Mouse (Mus musculus): ENCODE data around the gene Pdhx. TPM values are rescaled to one million over a fixed set of nuclear protein-coding genes. Genes with fewer than 3 reads are reported as not detected.

Pdhx gene
- polyA plus RNA-seq, 1 experiment from 2014 or later: 46.0 TPM

GRCm38 (mm10) chr2:103068602-103069001 is 4.7 kb downstream of the Pdhx start:
- H3K4me2 ChIP-seq (replicated peaks; ENCODE audit: low read depth, low read length): no peak overlapping the region
- WGBS: 89% methylated on average over 1 of the region's 1 CpGs
- no peaks in the 10 kb centered on the region for H3K27me3 ChIP-seq (ENCODE audit: control insufficient read depth, insufficient read depth, low read length)
- H3K36me3 ChIP-seq (ENCODE audit: control insufficient read depth, insufficient read depth, low read length): no peaks in the 10 kb centered on the region
- no peak overlapping the region for H3K9ac ChIP-seq (ENCODE audit: low read depth, low read length)
- no peak overlapping the region for H3K27ac ChIP-seq (ENCODE audit: low read depth, low read length)
- no peak for DNase-seq (ENCODE audit: low spot score)
- no peaks in the 10 kb centered on the region for H3K4me1 ChIP-seq (replicated peaks; ENCODE audit: control insufficient read depth, insufficient read depth, low read length)
- H3K4me3 ChIP-seq (ENCODE audit: low read depth, low read length): no peak overlapping the region
- no peaks in the 10 kb centered on the region for H3K9me3 ChIP-seq (ENCODE audit: control insufficient read depth, low read length)
- ATAC-seq (ENCODE audit: low FRiP score): no peak

- Histone ChIP-seq H3K9me3 (ENCODE audit: control insufficient read depth, low read length) (no peaks in the 10 kb centered on the region), H3K4me2 (replicated peaks; ENCODE audit: low read depth, low read length) (no peak overlapping the region), H3K4me1 (replicated peaks; ENCODE audit: control insufficient read depth, insufficient read depth, low read length) (no peaks in the 10 kb centered on the region), H3K27ac (ENCODE audit: low read depth, low read length) (no peak overlapping the region), H3K4me3 (ENCODE audit: low read depth, low read length) (no peak overlapping the region), H3K36me3 (ENCODE audit: control insufficient read depth, insufficient read depth, low read length) (no peaks in the 10 kb centered on the region), H3K27me3 (ENCODE audit: control insufficient read depth, insufficient read depth, low read length) (no peaks in the 10 kb centered on the region), H3K9ac (ENCODE audit: low read depth, low read length) (no peak overlapping the region)
- 97% methylated on average over 2 of the region's 2 CpGs for WGBS
- no peak for DNase-seq (ENCODE audit: low spot score)
- no peak for ATAC-seq (ENCODE audit: low FRiP score)
Observed at GRCm38 (mm10) chr2:103067552-103068207, 5.6 kb downstream of the Pdhx start.

DNA sequence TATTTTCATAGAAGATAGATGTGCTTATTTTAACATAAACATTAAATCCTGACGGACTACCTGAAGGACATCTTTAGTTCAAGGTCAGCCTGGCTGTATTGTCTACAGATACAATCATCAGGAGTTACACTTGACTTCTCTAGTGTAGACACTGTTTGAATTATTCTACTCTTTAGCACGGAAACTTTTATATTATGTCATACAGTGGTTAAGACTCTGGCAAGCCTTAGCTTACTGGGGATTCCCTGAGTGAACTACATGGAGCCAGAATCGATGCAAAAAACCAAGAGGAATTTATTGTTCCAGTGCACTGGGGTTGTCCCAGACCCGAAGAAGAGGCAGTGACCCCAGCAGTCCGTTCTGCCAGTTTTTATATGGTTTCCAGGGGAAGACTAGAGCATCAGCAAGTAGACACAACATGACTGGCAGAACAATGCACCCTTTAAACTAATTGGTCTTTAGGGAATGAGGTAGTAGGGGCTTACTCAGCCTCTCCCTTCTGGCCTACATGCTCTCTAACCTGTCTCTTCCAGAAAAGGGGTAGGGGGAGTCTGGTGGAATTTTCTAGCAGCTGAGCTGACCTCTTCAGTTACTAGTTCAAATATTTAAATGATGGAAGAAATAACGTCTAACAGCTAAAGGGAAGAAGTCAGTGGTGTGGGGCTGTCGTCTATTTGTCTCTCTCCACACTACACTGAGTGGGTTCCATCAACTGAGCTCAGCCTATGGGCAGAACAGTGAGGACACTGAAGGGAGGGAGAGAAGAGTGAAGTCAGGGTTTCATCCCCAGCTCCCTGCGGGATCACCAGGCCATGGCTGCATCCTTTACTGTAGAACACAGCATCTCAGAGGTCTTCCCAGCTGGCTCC is 6.4 kb downstream of the Pdhx start:
- Histone ChIP-seq H3K36me3 (ENCODE audit: control insufficient read depth, insufficient read depth, low read length) (no peaks in the 10 kb centered on the region), H3K27ac (ENCODE audit: low read depth, low read length) (no peak overlapping the region), H3K9me3 (ENCODE audit: control insufficient read depth, low read length) (no peaks in the 10 kb centered on the region), H3K4me3 (ENCODE audit: low read depth, low read length) (no peak overlapping the region), H3K27me3 (ENCODE audit: control insufficient read depth, insufficient read depth, low read length) (no peaks in the 10 kb centered on the region), H3K4me1 (replicated peaks; ENCODE audit: control insufficient read depth, insufficient read depth, low read length) (no peaks in the 10 kb centered on the region), H3K4me2 (replicated peaks; ENCODE audit: low read depth, low read length) (no peak overlapping the region), H3K9ac (ENCODE audit: low read depth, low read length) (no peak overlapping the region)
- ATAC-seq (ENCODE audit: low FRiP score): no peak
- DNase-seq (ENCODE audit: low spot score): no peak
- 81% methylated on average over 8 of the region's 8 CpGs for WGBS

DNA sequence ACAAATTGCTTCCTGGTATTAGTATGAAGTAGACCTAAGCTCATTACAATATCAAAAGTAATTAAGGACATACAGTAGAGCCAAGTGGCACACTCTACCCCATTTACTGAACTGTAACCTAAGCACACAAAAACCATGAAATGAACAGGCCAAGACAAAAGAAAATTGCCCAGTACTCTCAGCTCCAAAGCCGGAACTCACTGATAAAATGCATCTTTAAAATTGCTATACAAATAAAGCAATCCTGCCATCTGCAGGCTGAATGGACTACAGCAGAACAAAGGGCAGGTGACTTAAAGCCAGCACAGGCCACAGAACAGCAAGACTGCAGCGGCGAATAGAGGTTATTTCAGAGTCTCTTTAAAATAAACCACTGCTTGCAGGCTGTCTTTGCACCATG is 10.4 kb downstream of the Pdhx start:
- no peaks in the 10 kb centered on the region for H3K9me3 ChIP-seq (ENCODE audit: control insufficient read depth, low read length)
- H3K27me3 ChIP-seq (ENCODE audit: control insufficient read depth, insufficient read depth, low read length): no peaks in the 10 kb centered on the region
- H3K36me3 ChIP-seq (ENCODE audit: control insufficient read depth, insufficient read depth, low read length): no peaks in the 10 kb centered on the region
- H3K9ac ChIP-seq (ENCODE audit: low read depth, low read length): no peak overlapping the region
- DNase-seq (ENCODE audit: low spot score) (peak; percentile 56), ATAC-seq (ENCODE audit: low FRiP score) (no peak)
- H3K4me3 ChIP-seq (ENCODE audit: low read depth, low read length): no peak overlapping the region
- 56% methylated on average over 3 of the region's 3 CpGs for WGBS
- no peak overlapping the region for H3K27ac ChIP-seq (ENCODE audit: low read depth, low read length)
- H3K4me1 ChIP-seq (replicated peaks; ENCODE audit: control insufficient read depth, insufficient read depth, low read length): no peaks in the 10 kb centered on the region
- no peak overlapping the region for H3K4me2 ChIP-seq (replicated peaks; ENCODE audit: low read depth, low read length)

- H3K4me3 ChIP-seq (ENCODE audit: low read depth, low read length): no peak overlapping the region
- no peak overlapping the region for H3K4me2 ChIP-seq (replicated peaks; ENCODE audit: low read depth, low read length)
- H3K9ac ChIP-seq (ENCODE audit: low read depth, low read length): no peak overlapping the region
- H3K27ac ChIP-seq (ENCODE audit: low read depth, low read length): no peak overlapping the region
- H3K27me3 ChIP-seq (ENCODE audit: control insufficient read depth, insufficient read depth, low read length): no peaks in the 10 kb centered on the region
- no peaks in the 10 kb centered on the region for H3K4me1 ChIP-seq (replicated peaks; ENCODE audit: control insufficient read depth, insufficient read depth, low read length)
- H3K36me3 ChIP-seq (ENCODE audit: control insufficient read depth, insufficient read depth, low read length): no peaks in the 10 kb centered on the region
- ATAC-seq (ENCODE audit: low FRiP score) (no peak), DNase-seq (ENCODE audit: low spot score) (no peak)
- WGBS: 90% methylated on average over 3 of the region's 3 CpGs
- no peaks in the 10 kb centered on the region for H3K9me3 ChIP-seq (ENCODE audit: control insufficient read depth, low read length)
Observed at GRCm38 (mm10) chr2:103058266-103058665, 15.0 kb downstream of the Pdhx start.

GRCm38 (mm10) chr2:103055820-103056219 is 17.5 kb downstream of the Pdhx start:
- H3K4me2 ChIP-seq (replicated peaks; ENCODE audit: low read depth, low read length): no peak overlapping the region
- DNase-seq (ENCODE audit: low spot score) (no peak), ATAC-seq (ENCODE audit: low FRiP score) (no peak)
- no peaks in the 10 kb centered on the region for H3K36me3 ChIP-seq (ENCODE audit: control insufficient read depth, insufficient read depth, low read length)
- 97% methylated on average over 6 of the region's 6 CpGs for WGBS
- H3K4me3 ChIP-seq (ENCODE audit: low read depth, low read length): no peak overlapping the region
- H3K27ac ChIP-seq (ENCODE audit: low read depth, low read length): no peak overlapping the region
- no peaks in the 10 kb centered on the region for H3K4me1 ChIP-seq (replicated peaks; ENCODE audit: control insufficient read depth, insufficient read depth, low read length)
- no peaks in the 10 kb centered on the region for H3K9me3 ChIP-seq (ENCODE audit: control insufficient read depth, low read length)
- no peak overlapping the region for H3K9ac ChIP-seq (ENCODE audit: low read depth, low read length)
- H3K27me3 ChIP-seq (ENCODE audit: control insufficient read depth, insufficient read depth, low read length): no peaks in the 10 kb centered on the region

DNA sequence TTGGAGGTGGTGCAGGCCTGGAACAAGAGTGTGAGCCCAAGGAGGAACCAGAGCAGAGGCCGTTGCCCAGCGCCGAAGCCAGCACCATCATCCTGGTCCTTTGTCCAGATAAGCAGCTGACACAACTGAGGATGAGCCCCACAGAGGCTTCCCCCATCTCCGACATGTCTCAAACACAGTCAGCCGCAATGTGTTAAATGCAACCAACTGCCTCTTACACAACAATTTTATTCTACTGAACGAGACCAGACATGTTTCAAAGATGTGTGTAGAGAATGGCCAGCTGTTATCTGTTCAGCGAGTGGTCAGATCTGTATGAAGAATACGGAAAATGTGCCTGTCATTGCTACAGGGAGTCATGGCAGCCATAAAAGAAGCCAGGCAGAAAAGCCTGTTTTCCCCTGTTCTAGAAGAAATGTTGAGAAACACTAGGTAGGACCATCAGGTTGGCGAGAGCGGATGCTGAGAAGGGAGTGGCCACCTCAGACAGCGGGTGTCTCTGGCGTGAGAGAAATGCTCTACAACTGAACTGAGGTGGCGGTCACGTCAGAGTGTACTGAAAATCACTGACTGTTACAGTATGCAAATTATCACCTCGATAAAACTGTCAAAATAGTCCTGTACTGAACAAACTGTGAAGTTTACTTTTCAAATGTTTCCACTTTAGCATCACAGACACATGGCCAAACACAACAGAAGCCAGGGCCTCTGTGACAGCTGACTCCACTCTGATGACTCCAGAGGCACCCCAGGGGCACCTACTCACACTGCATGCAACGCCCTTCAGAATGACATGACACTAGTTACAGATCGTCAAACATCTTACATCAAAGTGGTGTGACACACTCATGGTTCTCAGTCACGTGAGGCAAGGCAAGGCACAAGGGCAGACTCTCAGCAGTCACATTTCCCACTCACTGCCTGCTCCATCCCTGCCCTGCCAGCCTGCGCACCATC is 21.1 kb downstream of the Pdhx start:
- Histone ChIP-seq H3K4me2 (replicated peaks; ENCODE audit: low read depth, low read length) (no peak overlapping the region), H3K36me3 (ENCODE audit: control insufficient read depth, insufficient read depth, low read length) (no peaks in the 10 kb centered on the region), H3K9me3 (ENCODE audit: control insufficient read depth, low read length) (no peaks in the 10 kb centered on the region), H3K4me3 (ENCODE audit: low read depth, low read length) (no peak overlapping the region), H3K4me1 (replicated peaks; ENCODE audit: control insufficient read depth, insufficient read depth, low read length) (no peaks in the 10 kb centered on the region), H3K9ac (ENCODE audit: low read depth, low read length) (no peak overlapping the region), H3K27ac (ENCODE audit: low read depth, low read length) (no peak overlapping the region), H3K27me3 (ENCODE audit: control insufficient read depth, insufficient read depth, low read length) (no peaks in the 10 kb centered on the region)
- no peak for DNase-seq (ENCODE audit: low spot score)
- ATAC-seq (ENCODE audit: low FRiP score): no peak
- 86% methylated on average over 19 of the region's 19 CpGs for WGBS

DNA sequence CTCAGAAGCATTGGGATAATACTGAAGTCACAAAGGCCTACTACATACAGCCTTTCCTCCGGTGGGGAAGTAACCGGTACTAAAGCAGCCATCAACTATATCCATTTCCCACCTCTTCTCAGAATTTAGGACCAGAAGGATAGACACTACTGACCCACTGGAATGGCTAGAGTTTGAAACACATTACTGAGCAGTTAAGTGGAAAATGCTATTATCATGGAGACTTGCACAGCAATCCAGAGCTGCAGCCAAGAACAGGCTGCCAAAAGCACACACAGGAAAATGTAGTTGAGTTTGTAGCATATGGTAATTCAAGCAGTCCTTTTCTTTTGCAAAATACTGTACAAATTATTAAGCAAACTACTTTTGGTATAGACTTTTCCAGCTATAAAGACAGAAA is 28.0 kb downstream of the Pdhx start:
- DNase-seq (ENCODE audit: low spot score) (no peak), ATAC-seq (ENCODE audit: low FRiP score) (no peak)
- H3K36me3 ChIP-seq (ENCODE audit: control insufficient read depth, insufficient read depth, low read length): no peaks in the 10 kb centered on the region
- no peak overlapping the region for H3K9ac ChIP-seq (ENCODE audit: low read depth, low read length)
- no peaks in the 10 kb centered on the region for H3K4me1 ChIP-seq (replicated peaks; ENCODE audit: control insufficient read depth, insufficient read depth, low read length)
- no peak overlapping the region for H3K27ac ChIP-seq (ENCODE audit: low read depth, low read length)
- H3K4me2 ChIP-seq (replicated peaks; ENCODE audit: low read depth, low read length): no peak overlapping the region
- no peak overlapping the region for H3K4me3 ChIP-seq (ENCODE audit: low read depth, low read length)
- no peaks in the 10 kb centered on the region for H3K9me3 ChIP-seq (ENCODE audit: control insufficient read depth, low read length)
- WGBS: 80% methylated on average over 2 of the region's 2 CpGs
- H3K27me3 ChIP-seq (ENCODE audit: control insufficient read depth, insufficient read depth, low read length): no peaks in the 10 kb centered on the region
